Mouse (Mus musculus): ENCODE results near the gene Ammecr1. TPM values are rescaled to one million over a fixed set of nuclear protein-coding genes. Genes with fewer than 3 reads are reported as not detected.
A peak's percentile ranks its signal among the peaks of the same experiment; 100 is the strongest.

The Ammecr1 gene
- total and polyA plus RNA-seq, 3 experiments: 3.1 to 7.1 (median 5.4) TPM

GRCm38 (mm10) chrX:142928430-142928829, 38.1 kb downstream of the Ammecr1 start:
- H3K36me3 ChIP-seq (replicated peaks in 1 of 2; ENCODE audit: control insufficient read depth in 1 of 2, insufficient read depth in 1 of 2, low read length in 1 of 2): no peaks in the 10 kb centered on the region
- H3K27ac ChIP-seq (ENCODE audit: insufficient read depth, low read depth): no peak overlapping the region
- H3K4me3 ChIP-seq (replicated peaks in 1 of 3; ENCODE audit: low read depth in 2 of 3, low read length in 2 of 3, poor library complexity in 1 of 3): no peak overlapping the region
- TF ChIP-seq GABPA (IDR thresholded peaks at IDR 0.05; ENCODE audit: insufficient replicate concordance, low read depth, low read length): no peak
- TF ChIP-seq UBTF (IDR thresholded peaks at IDR 0.05; ENCODE audit: low read depth, low read length): no peak
- no peaks in the 10 kb centered on the region for H3K9me3 ChIP-seq (replicated peaks; ENCODE audit: low read length)
- dilution Hi-C loops (cut with MboI; ENCODE audit: extremely low pct_ligation_motif_present, extremely low pct_unique_long_range_greater_than_20kb, low sequenced_read_pairs): no loop called here
- no peak overlapping the region for H3K9ac ChIP-seq (ENCODE audit: insufficient read depth, low read depth)
- H3K4me1 ChIP-seq (ENCODE audit: control insufficient read depth in 1 of 2, insufficient read depth in 2 of 2): no peaks in the 10 kb centered on the region
- in situ Hi-C loops (cut with MboI; ENCODE audit: low pct_ligation_motif_present, low pct_unique_long_range_greater_than_20kb, low sequenced_read_pairs): no loop called here
- no peaks in the 10 kb centered on the region for H3K27me3 ChIP-seq (replicated peaks)
- H3K4me2 ChIP-seq (ENCODE audit: insufficient read depth, low read depth, poor library complexity, severe bottlenecking): no peak overlapping the region
- DNase-seq (ENCODE audit: extremely low read depth): no peak
- H3K79me2 ChIP-seq (replicated peaks; ENCODE audit: control insufficient read depth, extremely low read depth, insufficient read depth, poor library complexity, severe bottlenecking): no peaks in the 10 kb centered on the region

- Histone ChIP-seq H3K79me2 (replicated peaks; ENCODE audit: control insufficient read depth, extremely low read depth, insufficient read depth, poor library complexity, severe bottlenecking) (no peaks in the 10 kb centered on the region), H3K9me3 (replicated peaks; ENCODE audit: low read length) (no peaks in the 10 kb centered on the region), H3K27me3 (replicated peaks) (no peaks in the 10 kb centered on the region), H3K4me1 (ENCODE audit: control insufficient read depth in 1 of 2, insufficient read depth in 2 of 2) (peaks cover 0 to 15% of the 10 kb centered on the region in 2 experiments; a peak in 1 of 4 replicates), H3K9ac (ENCODE audit: insufficient read depth, low read depth) (no peak overlapping the region), H3K4me3 (replicated peaks in 1 of 3; ENCODE audit: low read depth in 2 of 3, low read length in 2 of 3, poor library complexity in 1 of 3) (no peak overlapping the region), H3K27ac (ENCODE audit: insufficient read depth, low read depth) (no peak overlapping the region), H3K4me2 (ENCODE audit: insufficient read depth, low read depth, poor library complexity, severe bottlenecking) (no peak overlapping the region), H3K36me3 (replicated peaks in 1 of 2; ENCODE audit: control insufficient read depth in 1 of 2, insufficient read depth in 1 of 2, low read length in 1 of 2) (no peaks in the 10 kb centered on the region)
- in situ Hi-C loops (cut with MboI; ENCODE audit: low pct_ligation_motif_present, low pct_unique_long_range_greater_than_20kb, low sequenced_read_pairs) (no loop called here), dilution Hi-C loops (cut with MboI; ENCODE audit: extremely low pct_ligation_motif_present, extremely low pct_unique_long_range_greater_than_20kb, low sequenced_read_pairs) (no loop called here)
- TF ChIP-seq GABPA (IDR thresholded peaks at IDR 0.05; ENCODE audit: insufficient replicate concordance, low read depth, low read length) (no peak), IRF4 (IDR thresholded peaks at IDR 0.05; ENCODE audit: low read depth, low read length) (no peak), PAX5 (IDR thresholded peaks at IDR 0.05; ENCODE audit: low read length) (no peak), TCF12 (IDR thresholded peaks at IDR 0.05; ENCODE audit: low read depth, low read length) (no peak), ETS1 (conservative IDR thresholded peaks at IDR 0.05; ENCODE audit: low read depth, low read length) (no peak), POLR2AphosphoS2 (IDR thresholded peaks at IDR 0.05; ENCODE audit: low read depth, low read length) (no peak)
- no peak for DNase-seq (ENCODE audit: extremely low read depth)
Measured at GRCm38 (mm10) chrX:142917394-142917793, 49.1 kb downstream of the Ammecr1 start.

GRCm38 (mm10) chrX:142916719-142917118, 49.8 kb downstream of the Ammecr1 start:
- Histone ChIP-seq H3K27ac (ENCODE audit: insufficient read depth, low read depth) (no peak overlapping the region), H3K4me1 (ENCODE audit: control insufficient read depth in 1 of 2, insufficient read depth in 2 of 2) (peaks cover 0 to 15% of the 10 kb centered on the region in 2 experiments; a peak in 1 of 4 replicates), H3K27me3 (replicated peaks) (no peaks in the 10 kb centered on the region), H3K4me3 (replicated peaks in 1 of 3; ENCODE audit: low read depth in 2 of 3, low read length in 2 of 3, poor library complexity in 1 of 3) (no peak overlapping the region), H3K79me2 (replicated peaks; ENCODE audit: control insufficient read depth, extremely low read depth, insufficient read depth, poor library complexity, severe bottlenecking) (no peaks in the 10 kb centered on the region), H3K9me3 (replicated peaks; ENCODE audit: low read length) (no peaks in the 10 kb centered on the region), H3K36me3 (replicated peaks in 1 of 2; ENCODE audit: control insufficient read depth in 1 of 2, insufficient read depth in 1 of 2, low read length in 1 of 2) (no peaks in the 10 kb centered on the region), H3K4me2 (ENCODE audit: insufficient read depth, low read depth, poor library complexity, severe bottlenecking) (no peak overlapping the region), H3K9ac (ENCODE audit: insufficient read depth, low read depth) (no peak overlapping the region)
- in situ Hi-C loops (cut with MboI; ENCODE audit: low pct_ligation_motif_present, low pct_unique_long_range_greater_than_20kb, low sequenced_read_pairs) (no loop called here), dilution Hi-C loops (cut with MboI; ENCODE audit: extremely low pct_ligation_motif_present, extremely low pct_unique_long_range_greater_than_20kb, low sequenced_read_pairs) (no loop called here)
- no peak for DNase-seq (ENCODE audit: extremely low read depth)
- TF ChIP-seq GABPA (IDR thresholded peaks at IDR 0.05; ENCODE audit: insufficient replicate concordance, low read depth, low read length) (no peak), ZNF384 (IDR thresholded peaks at IDR 0.05; ENCODE audit: low read depth, low read length) (0 out of 2 replicates have a peak, but pooled peaks have one; percentile 15)

Data from CH12.LX (cell line).